Mouse (Mus musculus): ENCODE measurements at regions not wholly inside any gene's neighbourhood (a gene's known extent, or its start where the extent isn't known, plus 50 kb on each side); places are given as distances from the start of the nearest gene placed in this dataset.

- TF ChIP-seq CTCF (IDR thresholded peaks at IDR 0.05; ENCODE audit: low read depth) (no peak), EP300 (IDR thresholded peaks at IDR 0.05; ENCODE audit: low read depth) (no peak)
These were observed 428.0 kb upstream of the Sphkap start for GRCm38 (mm10) chr1:83835965-83836364.

All from liver, postnatal 0 days (tissue).